Mouse (Mus musculus) intestine, embryonic 14.5 days (tissue): Measurements from ENCODE around the gene Insr. TPM values are rescaled to one million over a fixed set of nuclear protein-coding genes. Genes with fewer than 3 reads are reported as not detected.
"Not testable (repeated sequence)": the region's sequence is repeated elsewhere in the genome, so short reads cannot be mapped to it uniquely, and the experiment has no call there.

Source experiments
- ATAC-seq: fragments of 200-750 bp; cut with Nextera tagmentation; replicated peaks from 2 replicates; pipeline ENCODE4 v1.8.0; 2017; ENCODE audit warnings: low read depth, moderate number of reproducible peaks, moderate TSS enrichment, moderate library complexity; ENCODE audit not compliant: low FRiP score, low TSS enrichment
- DNase-seq: peaks from one replicate; pipeline ENCODE4 v3.0.0-alpha.2; 2018; ENCODE audit warnings: low spot score
- H3K27ac ChIP-seq: fragments of 300-500 bp; sonication (generic); 2 replicates; pipeline ENCODE4 v1.5.1; 2014; ENCODE audit warnings: low read depth, mild to moderate bottlenecking, control low read depth
- H3K27me3 ChIP-seq: fragments of 300-500 bp; sonication (generic); replicated peaks from 2 replicates; pipeline ENCODE4 v1.6.1; 2014; ENCODE audit warnings: low read length, control low read depth; ENCODE audit not compliant: control insufficient read depth, insufficient read depth
- H3K36me3 ChIP-seq: fragments of 300-500 bp; sonication (generic); 2 replicates; pipeline ENCODE4 v1.6.1; 2014; ENCODE audit warnings: low read length, control low read depth; ENCODE audit not compliant: control insufficient read depth, insufficient read depth
- H3K4me1 ChIP-seq: fragments of 300-500 bp; sonication (generic); replicated peaks from 2 replicates; pipeline ENCODE4 v1.6.1; 2014; ENCODE audit warnings: low read length, control low read depth, mixed read lengths; ENCODE audit not compliant: control insufficient read depth, insufficient read depth
- H3K4me2 ChIP-seq: fragments of 300-500 bp; sonication (generic); 2 replicates; pipeline ENCODE4 v1.6.1; 2014; ENCODE audit warnings: low read length
- H3K4me3 ChIP-seq: fragments of 300-500 bp; sonication (generic); 2 replicates; pipeline ENCODE4 v1.5.1; 2014; ENCODE audit warnings: low read depth, low read length, control low read depth, mixed read lengths
- H3K9ac ChIP-seq: fragments of 300-500 bp; sonication (generic); 2 replicates; pipeline ENCODE4 v1.6.1; 2014; ENCODE audit warnings: mild to moderate bottlenecking, low read length
- H3K9me3 ChIP-seq: fragments of 300-500 bp; sonication (generic); 2 replicates; pipeline ENCODE4 v1.6.1; 2016; ENCODE audit warnings: low read length, control low read depth; ENCODE audit not compliant: control insufficient read depth
- WGBS: fragments of 180-500 bp; shearing (Covaris S2); extraction: QIAGEN DNeasy Blood & Tissue Kit; methylation state at CpG from one replicate; pipeline ENCODE4 v1.1.7; 2014; 5-methylcytosine and 5-hydroxymethylcytosine counted together
- microRNA-seq: library from miRNA; unstranded; fragments of <30 nt; microRNA quantifications from one replicate; pipeline ENCODE4, GENCODE M21; 2016
- polyA plus RNA-seq: library from polyadenylated mRNA; unstranded; fragments of >200 nt; fragmentation: Nextera tagmentation; extraction: Ambion mirVana; gene quantifications from 2 replicates; pipeline ENCODE4 v1.2.1, GENCODE M21; 2014

Gene Insr
- polyA plus RNA-seq, 1 experiment from 2014 or later: 41.0 TPM

DNA sequence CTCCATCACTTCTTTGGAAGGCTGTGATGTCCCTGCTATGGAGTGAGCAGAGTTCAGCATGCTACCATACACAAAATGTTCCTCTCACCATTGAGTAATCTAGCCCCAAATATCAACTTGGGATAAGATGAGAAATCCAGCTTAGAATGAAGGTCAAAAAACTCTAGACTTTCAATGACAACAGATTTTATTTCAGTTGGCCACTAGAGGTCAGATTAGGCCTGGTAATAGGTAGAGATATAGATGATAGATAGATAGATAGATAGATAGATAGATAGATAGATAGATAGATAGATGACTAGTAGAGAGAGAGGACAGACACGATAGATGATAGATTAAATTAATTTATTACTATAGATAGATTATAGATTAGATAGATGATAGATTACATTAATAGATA is 99.5 kb downstream of the Insr start:
- H3K9me3 ChIP-seq: no peaks in the 10 kb centered on the region
- ATAC-seq: no peak
- peaks cover 43% of the 10 kb centered on the region for H3K36me3 ChIP-seq
- H3K27ac ChIP-seq: no peak overlapping the region
- no peak overlapping the region for H3K4me2 ChIP-seq
- 83% methylated on average over 1 of the region's 1 CpGs for WGBS
- DNase-seq: no peak
- no peak overlapping the region for H3K4me3 ChIP-seq
- H3K4me1 ChIP-seq: no peaks in the 10 kb centered on the region
- no peaks in the 10 kb centered on the region for H3K27me3 ChIP-seq
- H3K9ac ChIP-seq: no peak overlapping the region

- no peak overlapping the region for H3K27ac ChIP-seq
- WGBS: 95% methylated on average over 4 of the region's 4 CpGs
These were observed 102.0 kb downstream of the Insr start for GRCm38 (mm10) chr8:3177440-3177839.

GRCm38 (mm10) chr8:3172246-3172645 is 107.2 kb downstream of the Insr start:
- Histone ChIP-seq H3K27ac (no peak overlapping the region), H3K9me3 (0 out of 2 replicates have a peak, but pooled peaks cover 3% of the 10 kb centered on the region), H3K36me3 (peaks cover 66% of the 10 kb centered on the region), H3K4me2 (no peak overlapping the region), H3K9ac (no peak overlapping the region), H3K27me3 (no peaks in the 10 kb centered on the region), H3K4me1 (no peaks in the 10 kb centered on the region), H3K4me3 (no peak overlapping the region)
- DNase-seq: no peak
- ATAC-seq: no peak
- 67% methylated on average over 1 of the region's 1 CpGs for WGBS

More at GRCm38 (mm10) chr8:3177440-3177839, 102.0 kb downstream of the Insr start:
- H3K27me3 ChIP-seq: no peaks in the 10 kb centered on the region
- no peak overlapping the region for H3K4me3 ChIP-seq
- peaks cover 48% of the 10 kb centered on the region for H3K36me3 ChIP-seq
- no peaks in the 10 kb centered on the region for H3K4me1 ChIP-seq
- H3K9ac ChIP-seq: no peak overlapping the region
- DNase-seq (no peak), ATAC-seq (no peak)
- no peak overlapping the region for H3K4me2 ChIP-seq
- H3K9me3 ChIP-seq: 0 out of 2 replicates have a peak, but pooled peaks cover 3% of the 10 kb centered on the region

- DNase-seq (no peak), ATAC-seq (no peak)
- no peak overlapping the region for H3K27ac ChIP-seq
- H3K36me3 ChIP-seq: no peaks in the 10 kb centered on the region
- no peaks in the 10 kb centered on the region for H3K4me1 ChIP-seq
- H3K27me3 ChIP-seq: no peaks in the 10 kb centered on the region
- WGBS: 64% methylated on average over 1 of the region's 1 CpGs
- no peak overlapping the region for H3K9ac ChIP-seq
- no peaks in the 10 kb centered on the region for H3K9me3 ChIP-seq
- no peak overlapping the region for H3K4me3 ChIP-seq
- H3K4me2 ChIP-seq: no peak overlapping the region
These were observed 132.9 kb downstream of the Insr start for GRCm38 (mm10) chr8:3146506-3146905.

DNA sequence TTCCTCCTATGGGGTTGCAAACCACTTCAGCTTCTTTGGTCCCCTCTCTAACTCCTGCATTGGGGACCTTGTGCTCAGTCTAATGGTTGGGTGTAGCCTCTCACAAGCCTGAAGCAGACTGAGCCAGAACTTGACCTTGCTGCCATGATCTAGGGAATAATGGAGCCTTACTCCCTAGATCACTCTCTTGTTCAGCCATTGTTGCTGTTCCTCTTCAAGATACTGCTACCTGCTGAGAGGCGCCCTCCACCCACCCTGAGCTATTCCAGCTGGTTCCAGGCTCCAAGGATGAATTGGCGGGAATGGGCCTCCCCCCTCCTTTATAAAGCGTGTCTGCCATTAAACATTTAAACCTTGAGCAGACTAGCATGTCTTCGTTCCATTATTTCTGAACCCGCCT is 179.0 kb downstream of the Insr start:
- not testable (repeated sequence) for H3K4me1 ChIP-seq, H3K4me2 ChIP-seq, H3K27ac ChIP-seq, H3K4me3 ChIP-seq, ATAC-seq, H3K27me3 ChIP-seq, H3K9ac ChIP-seq, H3K9me3 ChIP-seq, DNase-seq, H3K36me3 ChIP-seq
- WGBS: 83% methylated on average over 5 of the region's 5 CpGs

Small RNAs within 50 kb of the gene (microRNA-seq; reads per million reads assigned to microRNA genes)
- gene Gm25775: not detected

Other genes starting within 250 kb of the Insr start
- gene A430078G23Rik, start 73.8 kb upstream of the Insr start, polyA plus RNA-seq: 0.34 TPM in 1 of 2 replicates, not detected in the other
- gene Arhgef18, start 113.4 kb upstream of the Insr start, polyA plus RNA-seq: 8.6 and 10.7 TPM in 2 replicates
- 4.2 and 5.1 TPM in 2 replicates for gene Pex11g, start 188.1 kb upstream of the Insr start, polyA plus RNA-seq
- 0.12 TPM in 1 of 2 replicates, not detected in the other for gene Tex45, start 191.2 kb upstream of the Insr start, polyA plus RNA-seq
- 20.6 and 22.7 TPM in 2 replicates for gene Zfp358, start 213.5 kb upstream of the Insr start, polyA plus RNA-seq
- gene Mcoln1, start 220.8 kb upstream of the Insr start, polyA plus RNA-seq: 37.3 and 41.8 TPM in 2 replicates
- gene Pnpla6, start 235.8 kb upstream of the Insr start, polyA plus RNA-seq: 25.7 and 26.7 TPM in 2 replicates